Comparison of ENCODE assay signal across 16 mouse cellular contexts in the genomic region with DNA sequence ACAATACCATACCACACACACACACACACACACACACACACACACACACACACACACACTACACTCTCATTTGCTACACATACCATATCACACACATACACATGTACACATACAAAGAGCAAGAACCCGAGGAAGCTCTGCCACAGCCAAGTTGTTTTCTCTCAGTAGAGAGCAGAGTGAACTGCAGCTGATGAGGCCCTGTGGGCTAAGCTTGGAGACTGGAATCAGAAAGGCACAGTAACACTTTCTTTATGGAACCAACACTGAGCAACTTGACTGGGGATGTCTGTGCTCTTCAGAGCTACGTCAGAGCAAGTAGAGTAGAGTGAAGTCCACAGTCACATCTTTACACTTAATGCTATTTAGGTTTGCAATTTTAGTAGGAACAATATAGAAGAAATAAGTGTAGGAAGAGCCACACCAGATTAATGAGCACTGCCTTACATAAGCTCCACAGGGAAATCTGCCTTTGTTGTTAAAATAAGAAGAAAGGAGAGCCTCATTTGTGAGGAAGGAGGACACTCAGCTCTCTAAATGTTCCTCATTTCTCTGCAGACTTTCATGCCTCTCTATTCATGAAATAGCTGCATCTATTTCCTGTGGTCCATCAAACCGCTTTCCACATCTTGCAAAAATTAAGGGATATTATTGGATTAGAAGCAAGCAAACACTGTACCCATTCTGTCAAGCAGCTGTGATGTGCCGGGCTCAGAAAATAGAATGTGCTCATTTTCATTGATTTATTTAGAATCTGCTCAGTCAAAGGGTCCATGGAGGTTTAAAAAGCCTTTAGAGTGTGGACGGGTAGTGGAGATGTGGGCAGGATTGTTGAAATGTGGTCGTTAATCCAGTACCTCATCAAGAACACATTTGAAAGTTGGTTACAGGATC.
DNase-seq lines count a peak whose midpoint lies in the region; ATAC-seq and TF ChIP-seq lines count a peak whose summit lies in the region.
"Had no signal": no experiment of that assay in that cellular context is flagged by ENCODE, and none has a peak within 500 bp of the region (broad histone marks: within the 10 kb centered on the region; RNA-seq: fewer than 3 reads in every experiment).

No protein-coding gene starts in this region.

- no peak overlapping the region for H3K4me2 ChIP-seq in embryonic facial prominence, embryonic 11.5 days (ENCODE audit: low read depth, low read length)
- H3K4me2 ChIP-seq in forebrain, embryonic 14.5 days (ENCODE audit: low read length) = no peak overlapping the region
- H3K4me2 ChIP-seq: heart, embryonic 13.5 days; lung, embryonic 15.5 days; stomach, embryonic 15.5 days had no signal

- ATAC-seq in embryonic facial prominence, embryonic 11.5 days (replicated peaks; ENCODE audit: insufficient number of reproducible peaks, low FRiP score, low TSS enrichment, low read depth) = no peak
- no peak for ATAC-seq in forebrain, embryonic 14.5 days

- intact Hi-C loops in left cerebral cortex, adult 2 months (cut with DNase I) = no loop called here

- no peak for TF ChIP-seq CTCF in left cerebral cortex, adult 2 months (IDR thresholded peaks at IDR 0.05)
- TF ChIP-seq CTCF in brain, embryonic 14.5 days (IDR thresholded peaks at IDR 0.05; ENCODE audit: borderline replicate concordance, extremely low read depth, insufficient read depth, insufficient read length) = no peak
- no peak for TF ChIP-seq CTCF in layer of hippocampus, adult 2 months (conservative IDR thresholded peaks at IDR 0.05)

- H3K4me1 ChIP-seq in embryonic facial prominence, embryonic 11.5 days (ENCODE audit: control insufficient read depth, insufficient read depth, low read length) = no peaks in the 10 kb centered on the region
- no peaks in the 10 kb centered on the region for H3K4me1 ChIP-seq in forebrain, embryonic 14.5 days (ENCODE audit: control insufficient read depth, insufficient read depth, low read length)
- H3K4me1 ChIP-seq: heart, embryonic 13.5 days; lung, embryonic 15.5 days; megakaryocyte, embryonic 14.5 days; stomach, embryonic 15.5 days had no signal

- H3K9me3 ChIP-seq in embryonic facial prominence, embryonic 11.5 days (replicated peaks; ENCODE audit: control insufficient read depth, low read length) = no peaks in the 10 kb centered on the region
- H3K9me3 ChIP-seq in forebrain, embryonic 14.5 days (replicated peaks; ENCODE audit: control insufficient read depth, low read length) = no peaks in the 10 kb centered on the region
- H3K9me3 ChIP-seq: heart, embryonic 13.5 days; lung, embryonic 15.5 days; megakaryocyte, embryonic 14.5 days; stomach, embryonic 15.5 days had no signal

- no peak overlapping the region for H3K9ac ChIP-seq in embryonic facial prominence, embryonic 11.5 days (replicated peaks; ENCODE audit: low read length)
- no peak overlapping the region for H3K9ac ChIP-seq in forebrain, embryonic 14.5 days (ENCODE audit: low read length)
- H3K9ac ChIP-seq: heart, embryonic 13.5 days; lung, embryonic 15.5 days; stomach, embryonic 15.5 days had no signal

- H3K36me3 ChIP-seq in embryonic facial prominence, embryonic 11.5 days (replicated peaks; ENCODE audit: control insufficient read depth, insufficient read depth, low read depth, low read length) = no peaks in the 10 kb centered on the region
- H3K36me3 ChIP-seq in forebrain, embryonic 14.5 days (ENCODE audit: control insufficient read depth, insufficient read depth, low read length) = no peaks in the 10 kb centered on the region
- H3K36me3 ChIP-seq: heart, embryonic 13.5 days; lung, embryonic 15.5 days; stomach, embryonic 15.5 days had no signal

- WGBS in embryonic facial prominence, embryonic 11.5 days = 55% methylated on average over 6 of the region's 6 CpGs
- 40% methylated on average over 6 of the region's 6 CpGs for WGBS in forebrain, embryonic 14.5 days

- no peak for DNase-seq in left cerebral cortex, adult 2 months (ENCODE audit: extremely low spot score in 1 of 2, low spot score in 2 of 2)
- no peak for DNase-seq in left cerebral cortex, adult 8-10 months (ENCODE audit: low spot score in 2 of 2)
- peak; percentile 31 for DNase-seq in brain, embryonic 14.5 days (ENCODE audit: low read depth)
- DNase-seq in embryonic facial prominence, embryonic 11.5 days (ENCODE audit: low spot score) = peak; percentile 49
- peak; percentile 19 to 38 for DNase-seq in layer of hippocampus, adult 2 months (ENCODE audit: low spot score in 2 of 2)
- no peak for DNase-seq in lung, adult 18-20 months
- no peak for DNase-seq in cerebellum, postnatal 10 days
- no peak for DNase-seq in forebrain, embryonic 14.5 days (ENCODE audit: low spot score)
- DNase-seq: cerebellum, adult 9-10 months; kidney, adult 8-10 months; kidney, postnatal 4 days; liver had no signal

- no peak overlapping the region for H3K4me3 ChIP-seq in left cerebral cortex, adult 2 months
- H3K4me3 ChIP-seq in embryonic facial prominence, embryonic 11.5 days (ENCODE audit: low read depth, low read length) = no peak overlapping the region
- H3K4me3 ChIP-seq in layer of hippocampus, adult 2 months = no peak overlapping the region
- H3K4me3 ChIP-seq in forebrain, embryonic 14.5 days (ENCODE audit: low read depth, low read length) = no peak overlapping the region
- H3K4me3 ChIP-seq: heart, embryonic 13.5 days; lung, embryonic 15.5 days; megakaryocyte, embryonic 14.5 days; stomach, embryonic 15.5 days had no signal

- TF ChIP-seq POLR2A in brain, embryonic 14.5 days (IDR thresholded peaks at IDR 0.05; ENCODE audit: borderline replicate concordance, extremely low read depth, insufficient read depth, insufficient read length, poor library complexity, severe bottlenecking) = no peak

- peak overlapping the region; percentile 69 for H3K27ac ChIP-seq in left cerebral cortex, adult 2 months
- H3K27ac ChIP-seq in embryonic facial prominence, embryonic 11.5 days (replicated peaks; ENCODE audit: low read depth, low read length) = no peak overlapping the region
- peak overlapping the region; percentile 84 for H3K27ac ChIP-seq in layer of hippocampus, adult 2 months
- no peak overlapping the region for H3K27ac ChIP-seq in forebrain, embryonic 14.5 days (ENCODE audit: low read depth, low read length)
- H3K27ac ChIP-seq: heart, embryonic 13.5 days; lung, embryonic 15.5 days; stomach, embryonic 15.5 days had no signal

- H3K27me3 ChIP-seq in embryonic facial prominence, embryonic 11.5 days (ENCODE audit: control insufficient read depth, insufficient read depth, low read length) = no peaks in the 10 kb centered on the region
- H3K27me3 ChIP-seq in forebrain, embryonic 14.5 days (replicated peaks; ENCODE audit: control insufficient read depth, insufficient read depth, low read length) = no peaks in the 10 kb centered on the region
- H3K27me3 ChIP-seq: heart, embryonic 13.5 days; lung, embryonic 15.5 days; megakaryocyte, embryonic 14.5 days; stomach, embryonic 15.5 days had no signal

Comparison
In these comparisons a context has a peak if more than half of its experiments do, and no peak if none do; other contexts are left out.
1. DNase-seq: peak in brain, embryonic 14.5 days (single experiment), embryonic facial prominence, embryonic 11.5 days (single experiment) and layer of hippocampus, adult 2 months (2 of 2); none in left cerebral cortex, adult 2 months (0 of 2), left cerebral cortex, adult 8-10 months (0 of 2), lung, adult 18-20 months (0 of 2), cerebellum, postnatal 10 days (0 of 2) and forebrain, embryonic 14.5 days (single experiment).
2. H3K27ac ChIP-seq: peak in left cerebral cortex, adult 2 months (single experiment) and layer of hippocampus, adult 2 months (single experiment); none in embryonic facial prominence, embryonic 11.5 days (single experiment) and forebrain, embryonic 14.5 days (single experiment).